Mouse (Mus musculus) cerebellum, adult 2 months (tissue): ENCODE results near the gene Olfr763.

Experiments
- CTCF ChIP-seq: fragments of 200-500 bp; IDR thresholded peaks from 2 replicates; pipeline ENCODE4 v1.5.1; 2011; ENCODE audit warnings: low read depth, mild to moderate bottlenecking, control low read depth, low read length, moderate library complexity, borderline replicate concordance; ENCODE audit not compliant: insufficient read depth
- POLR2A ChIP-seq: fragments of 200-500 bp; IDR thresholded peaks from 2 replicates; pipeline ENCODE4 v1.6.1; 2011; ENCODE audit warnings: low read length, control low read depth, borderline replicate concordance; ENCODE audit not compliant: insufficient read depth

- TF ChIP-seq CTCF (no peak), POLR2A (no peak)
Measured at GRCm38 (mm10) chr10:129010288-129010841, at the start of gene Olfr763.
